Mouse (Mus musculus): Measurements from ENCODE around the gene Rlf.
"Not testable (repeated sequence)": the region's sequence is repeated elsewhere in the genome, so short reads cannot be mapped to it uniquely, and the experiment has no call there.

The Rlf gene

GRCm38 (mm10) chr4:121167656-121168055, 47.2 kb downstream of the Rlf start:
- in situ Hi-C loops (cut with MboI, MseI) = no loop called here

- in situ Hi-C loops (cut with MboI, MseI) = not testable (repeated sequence)
Measured at GRCm38 (mm10) chr4:121166697-121167096, 48.2 kb downstream of the Rlf start.

DNA sequence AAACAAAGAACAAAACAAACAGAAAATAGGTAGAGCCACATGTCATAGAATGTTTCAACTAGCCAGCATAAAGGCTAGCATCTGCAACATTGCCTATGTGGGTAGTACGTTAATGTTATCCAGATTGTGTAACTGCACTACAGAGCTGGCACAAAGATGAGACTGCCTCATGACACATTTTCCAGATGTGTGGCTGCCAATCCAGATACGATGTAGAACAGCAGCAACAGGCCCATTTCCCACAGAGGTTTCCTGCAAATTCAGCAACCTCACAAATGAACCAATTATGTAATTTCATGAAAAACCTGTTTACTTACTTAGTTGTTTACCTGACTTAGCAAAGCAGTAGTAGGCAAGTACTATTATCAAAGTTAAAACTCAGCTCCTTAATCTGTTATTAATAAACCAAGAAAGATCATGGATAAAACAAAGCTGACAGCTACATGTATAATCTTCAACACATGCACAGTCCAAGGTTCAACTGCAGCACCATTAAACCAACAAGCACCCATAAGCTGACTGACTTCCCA, 51.3 kb downstream of the Rlf start:
- in situ Hi-C loops (cut with MboI, MseI) = no loop called here

GRCm38 (mm10) chr4:121109126-121109525, 105.8 kb downstream of the Rlf start, which contains the start of gene Tmco2:
Gene Tmco2, minus strand, starts transcription at chr4:121109226.
- in situ Hi-C loops (cut with MboI, MseI) = no loop called here

GRCm38 (mm10) chr4:121103304-121103703, 111.6 kb downstream of the Rlf start:
- in situ Hi-C loops (cut with MboI, MseI) = loop anchor here (5.0 kb wide), 1 partner anchor 114 kb away; the partner anchor contains the start of gene Rlf

- in situ Hi-C loops (cut with MboI, MseI) = no loop called here
Measured at GRCm38 (mm10) chr4:121097650-121098378, 117.1 kb downstream of the Rlf start, which contains the start of gene Zmpste24. Gene Zmpste24, minus strand, starts transcription at chr4:121098241.

All from regulatory T cell (primary cell).